In the genomic region with DNA sequence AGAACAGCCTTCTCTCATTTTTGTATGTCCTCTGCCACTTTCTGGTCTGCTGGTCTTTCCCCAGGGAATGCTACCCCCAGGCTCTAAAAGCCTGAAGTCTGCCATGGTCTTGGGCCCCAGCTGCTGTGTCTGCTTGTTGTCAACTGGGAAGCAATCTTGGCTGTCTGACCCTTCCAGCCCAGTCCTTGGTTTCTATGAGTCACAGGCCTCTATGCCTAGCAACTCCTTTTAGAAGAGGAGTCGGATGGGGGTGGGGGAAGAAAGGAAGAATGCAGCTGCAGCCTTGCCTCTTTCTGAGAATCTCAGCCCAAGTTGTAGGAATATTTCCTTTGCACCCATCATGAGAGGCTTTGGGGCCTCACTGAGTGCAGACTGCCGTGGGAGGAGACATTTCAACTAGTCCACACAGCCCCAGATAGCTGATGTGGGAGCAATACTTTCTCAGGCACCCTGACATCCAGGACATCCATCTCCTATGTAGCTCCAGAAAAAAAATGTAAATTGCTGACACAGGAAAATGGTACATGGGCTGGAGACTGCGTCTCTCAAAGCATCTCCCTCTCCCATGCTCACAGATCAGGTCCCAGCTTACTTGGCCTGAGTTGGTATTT, we compare ENCODE assay signal across 12 mouse cellular contexts. TPM values are rescaled to one million over a fixed set of nuclear protein-coding genes. Genes with fewer than 3 reads are reported as not detected.
DNase-seq lines count a peak whose midpoint lies in the region; ATAC-seq and TF ChIP-seq lines count a peak whose summit lies in the region.
"Had no signal": no experiment of that assay in that cellular context is flagged by ENCODE, and none has a peak within 500 bp of the region (broad histone marks: within the 10 kb centered on the region; RNA-seq: fewer than 3 reads in every experiment).

No protein-coding gene starts in this region.

- TF ChIP-seq CTCF in embryonic fibroblast, embryonic 13.5 days (IDR thresholded peaks at IDR 0.05; ENCODE audit: borderline replicate concordance, insufficient read depth, low read length): no peak

- no peak overlapping the region for H3K4me2 ChIP-seq in heart, embryonic 11.5 days
- H3K4me2 ChIP-seq: hindbrain, embryonic 13.5 days; limb, embryonic 15.5 days had no signal

- no peak overlapping the region for H3K9ac ChIP-seq in heart, embryonic 11.5 days (ENCODE audit: low read depth, low read length)
- H3K9ac ChIP-seq: hindbrain, embryonic 13.5 days; limb, embryonic 15.5 days had no signal

- no peak overlapping the region for H3K4me3 ChIP-seq in heart, embryonic 11.5 days (ENCODE audit: low read depth, low read length)
- no peak overlapping the region for H3K4me3 ChIP-seq in embryonic fibroblast, embryonic 13.5 days (ENCODE audit: insufficient read depth, low read length)
- H3K4me3 ChIP-seq: hindbrain, embryonic 13.5 days; limb, embryonic 15.5 days had no signal

- peaks cover 15% of the 10 kb centered on the region; the same call in 1 of the 2 replicates for H3K4me1 ChIP-seq in heart, embryonic 11.5 days (ENCODE audit: control insufficient read depth, insufficient read depth, low read length)
- peaks cover 10% of the 10 kb centered on the region for H3K4me1 ChIP-seq in embryonic fibroblast, embryonic 13.5 days (ENCODE audit: control insufficient read depth, insufficient read depth, low read length)
- H3K4me1 ChIP-seq: hindbrain, embryonic 13.5 days; limb, embryonic 15.5 days had no signal

- ATAC-seq in heart, embryonic 11.5 days (replicated peaks; ENCODE audit: insufficient number of reproducible peaks, low FRiP score, low TSS enrichment): no peak; the same call in 1 of the 2 replicates
- ATAC-seq in megakaryocyte progenitor cell, adult 5-6 weeks (replicated peaks; ENCODE audit: poor library complexity): no peak
- ATAC-seq: CD4-positive, CD25-positive, alpha-beta regulatory T cell, adult 4 months had no signal

- intact Hi-C loops in heart, postnatal 25 days (cut with DNase I): no loop called here

- no peaks in the 10 kb centered on the region for H3K36me3 ChIP-seq in heart, embryonic 11.5 days (ENCODE audit: control insufficient read depth, insufficient read depth, low read length)
- H3K36me3 ChIP-seq: hindbrain, embryonic 13.5 days; limb, embryonic 15.5 days had no signal

- TF ChIP-seq POLR2A in embryonic fibroblast, embryonic 13.5 days (IDR thresholded peaks at IDR 0.05; ENCODE audit: low read depth, low read length): no peak

- H3K27ac ChIP-seq in heart, embryonic 11.5 days (ENCODE audit: low read depth, low read length): peak overlapping the region; percentile 16; the same call in 1 of the 2 replicates
- H3K27ac ChIP-seq in embryonic fibroblast, embryonic 13.5 days (ENCODE audit: insufficient read depth, low read length): peak overlapping the region; percentile 83
- H3K27ac ChIP-seq: hindbrain, embryonic 13.5 days; limb, embryonic 15.5 days had no signal

- 22% methylated on average over 3 of the region's 3 CpGs for WGBS in heart, embryonic 11.5 days (ENCODE audit: insufficient replicate concordance)

- H3K27me3 ChIP-seq in heart, embryonic 11.5 days (ENCODE audit: control insufficient read depth, insufficient read depth, low read length): peaks cover 13% of the 10 kb centered on the region

- no peaks in the 10 kb centered on the region for H3K9me3 ChIP-seq in heart, embryonic 11.5 days (replicated peaks; ENCODE audit: control insufficient read depth, low read length)
- H3K9me3 ChIP-seq: hindbrain, embryonic 13.5 days; limb, embryonic 15.5 days had no signal

- DNase-seq in heart, postnatal 25 days (ENCODE audit: low spot score): no peak
- peak; percentile 10 for DNase-seq in lung, postnatal 10 days
- no peak for DNase-seq in lung, postnatal 14 days
- peak; percentile 31 for DNase-seq in yolk sac, embryonic 10.5 days (ENCODE audit: low spot score)
- DNase-seq in layer of hippocampus, adult 18-20 months (ENCODE audit: low spot score in 2 of 2): no peak
- DNase-seq: kidney, postnatal 14 days had no signal

RNA-seq across cellular contexts. Expression of a gene that starts 33.1 kb away (rescaled TPM):
- 17.2 and 20.3 TPM in 2 replicates for polyA plus RNA-seq in heart, embryonic 11.5 days (2014; fragmentation: Nextera tagmentation; extraction: Ambion mirVana)
- 1 to 10 TPM; 3.3 to 3.4 TPM for total RNA-seq in heart, postnatal 25 days (2021)
- 6.2 and 15.6 TPM in 2 replicates for polyA plus RNA-seq in embryonic fibroblast, embryonic 13.5 days (2011; ENCODE audit: insufficient read length, low read depth, missing spikeins)
- 10 to 100 TPM; 55.1 to 55.3 TPM for total RNA-seq in layer of hippocampus, adult 18-20 months (2021)
- total RNA-seq in megakaryocyte progenitor cell, adult 5-6 weeks (2015): 20.3 and 21.1 TPM in 2 replicates
- 8.6 and 9.2 TPM in 2 replicates for total RNA-seq in megakaryocyte progenitor cell, adult 5-6 weeks (2017)

Comparison
In these comparisons a context has a peak if more than half of its experiments do, and no peak if none do; other contexts are left out.
1. DNase-seq: peak in lung, postnatal 10 days (single experiment) and yolk sac, embryonic 10.5 days (single experiment); none in heart, postnatal 25 days (single experiment), lung, postnatal 14 days (single experiment) and layer of hippocampus, adult 18-20 months (0 of 2).